Mouse (Mus musculus): ENCODE results near the gene Trio. TPM values are rescaled to one million over a fixed set of nuclear protein-coding genes. Genes with fewer than 3 reads are reported as not detected.

The Trio gene
- polyA plus RNA-seq, 1 experiment, result 24.7 TPM

DNA sequence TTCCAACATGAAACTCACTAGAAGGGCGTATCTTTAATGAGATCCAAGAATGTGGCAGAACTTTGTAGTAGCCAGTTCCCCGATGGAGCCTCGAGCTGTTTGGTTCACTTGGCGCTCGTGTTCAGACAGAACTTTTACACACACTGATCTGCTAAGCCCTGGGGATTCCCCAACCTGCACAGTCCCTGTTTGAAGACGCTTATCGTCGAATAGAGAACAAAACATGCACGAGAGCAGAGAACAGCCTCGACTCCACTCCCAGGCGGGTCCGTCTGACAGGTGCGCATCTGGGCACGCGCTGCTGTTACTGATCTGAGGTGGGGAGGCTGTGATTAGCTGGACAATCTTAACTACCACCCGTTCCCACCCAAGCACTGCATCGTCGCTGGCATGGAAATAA is 98.7 kb downstream of the Trio start:
- Histone ChIP-seq H3K4me3 (replicated peaks; ENCODE audit: control insufficient read depth, low read depth, low read length) (no peak overlapping the region), H3K27ac (ENCODE audit: control insufficient read depth, insufficient read depth, low read depth, low read length, poor library complexity) (no peak overlapping the region), H3K4me1 (ENCODE audit: control insufficient read depth, insufficient read depth, low read length) (peaks cover 8% of the 10 kb centered on the region; the same call in 1 of the 2 replicates)
- WGBS, result 44% methylated on average over 18 of the region's 18 CpGs
- no peak for TF ChIP-seq POLR2A (IDR thresholded peaks at IDR 0.05; ENCODE audit: borderline replicate concordance, control insufficient read depth, low read depth, low read length)
- no peak for TF ChIP-seq CTCF (IDR thresholded peaks at IDR 0.05; ENCODE audit: control insufficient read depth, insufficient read depth, low read length)

GRCm38 (mm10) chr15:27926450-27926849 is 99.2 kb downstream of the Trio start:
- no peak overlapping the region; the same call in 1 of the 2 replicates for H3K27ac ChIP-seq (ENCODE audit: control insufficient read depth, insufficient read depth, low read depth, low read length, poor library complexity)
- TF ChIP-seq POLR2A (IDR thresholded peaks at IDR 0.05; ENCODE audit: borderline replicate concordance, control insufficient read depth, low read depth, low read length) (no peak), CTCF (IDR thresholded peaks at IDR 0.05; ENCODE audit: control insufficient read depth, insufficient read depth, low read length) (no peak)
- peaks cover 8% of the 10 kb centered on the region; the same call in 1 of the 2 replicates for H3K4me1 ChIP-seq (ENCODE audit: control insufficient read depth, insufficient read depth, low read length)
- no peak overlapping the region for H3K4me3 ChIP-seq (replicated peaks; ENCODE audit: control insufficient read depth, low read depth, low read length)
- WGBS, result 30% methylated on average over 7 of the region's 7 CpGs

DNA sequence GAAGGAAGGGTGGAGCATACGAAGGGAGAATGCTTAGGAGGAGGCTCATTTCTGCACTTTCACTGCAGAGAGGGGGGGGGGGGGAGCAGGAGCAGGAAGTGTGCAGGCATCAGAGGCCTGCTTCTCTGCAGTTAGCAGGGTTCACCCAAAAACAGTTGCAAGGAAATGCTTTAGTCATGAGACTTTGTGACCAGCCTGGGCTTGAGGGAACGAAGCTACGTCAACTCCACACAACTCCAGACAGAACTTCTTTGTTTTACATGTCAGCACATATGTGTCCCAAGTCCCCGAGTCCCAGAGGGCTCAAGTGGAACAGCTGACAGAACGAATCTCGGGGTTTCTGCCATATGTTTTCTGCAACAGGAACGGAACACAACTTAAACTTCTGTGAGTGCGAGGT is 99.8 kb downstream of the Trio start:
- Histone ChIP-seq H3K27ac (ENCODE audit: control insufficient read depth, insufficient read depth, low read depth, low read length, poor library complexity) (peak overlapping the region; percentile 42; the same call in 1 of the 2 replicates), H3K4me1 (ENCODE audit: control insufficient read depth, insufficient read depth, low read length) (peaks cover 8% of the 10 kb centered on the region; the same call in 1 of the 2 replicates), H3K4me3 (replicated peaks; ENCODE audit: control insufficient read depth, low read depth, low read length) (no peak overlapping the region)
- TF ChIP-seq CTCF (IDR thresholded peaks at IDR 0.05; ENCODE audit: control insufficient read depth, insufficient read depth, low read length), result no peak
- no peak for TF ChIP-seq POLR2A (IDR thresholded peaks at IDR 0.05; ENCODE audit: borderline replicate concordance, control insufficient read depth, low read depth, low read length)
- WGBS, result 3% methylated on average over 8 of the region's 8 CpGs

- H3K27ac ChIP-seq (ENCODE audit: control insufficient read depth, insufficient read depth, low read depth, low read length, poor library complexity), result peak overlapping the region; percentile 4; the same call in 1 of the 2 replicates
Observed at GRCm38 (mm10) chr15:27925004-27925635, 100.5 kb downstream of the Trio start.

GRCm38 (mm10) chr15:27923987-27924341 is 101.7 kb downstream of the Trio start:
- H3K4me3 ChIP-seq (replicated peaks; ENCODE audit: control insufficient read depth, low read depth, low read length), result no peak overlapping the region
- WGBS, result 13% methylated on average over 5 of the region's 5 CpGs
- peaks cover 8% of the 10 kb centered on the region; the same call in 1 of the 2 replicates for H3K4me1 ChIP-seq (ENCODE audit: control insufficient read depth, insufficient read depth, low read length)
- TF ChIP-seq POLR2A (IDR thresholded peaks at IDR 0.05; ENCODE audit: borderline replicate concordance, control insufficient read depth, low read depth, low read length), result no peak
- no peak for TF ChIP-seq CTCF (IDR thresholded peaks at IDR 0.05; ENCODE audit: control insufficient read depth, insufficient read depth, low read length)
- no peak overlapping the region for H3K27ac ChIP-seq (ENCODE audit: control insufficient read depth, insufficient read depth, low read depth, low read length, poor library complexity)

More at GRCm38 (mm10) chr15:27925004-27925635, 100.5 kb downstream of the Trio start:
- 45% methylated on average over 15 of the region's 15 CpGs for WGBS
- no peak overlapping the region for H3K4me3 ChIP-seq (replicated peaks; ENCODE audit: control insufficient read depth, low read depth, low read length)
- H3K4me1 ChIP-seq (ENCODE audit: control insufficient read depth, insufficient read depth, low read length), result peaks cover 8% of the 10 kb centered on the region; the same call in 1 of the 2 replicates
- TF ChIP-seq CTCF (IDR thresholded peaks at IDR 0.05; ENCODE audit: control insufficient read depth, insufficient read depth, low read length), result no peak
- no peak for TF ChIP-seq POLR2A (IDR thresholded peaks at IDR 0.05; ENCODE audit: borderline replicate concordance, control insufficient read depth, low read depth, low read length)

- Histone ChIP-seq H3K27ac (ENCODE audit: control insufficient read depth, insufficient read depth, low read depth, low read length, poor library complexity) (no peak overlapping the region), H3K4me3 (replicated peaks; ENCODE audit: control insufficient read depth, low read depth, low read length) (peak overlapping the region; percentile 53), H3K4me1 (ENCODE audit: control insufficient read depth, insufficient read depth, low read length) (peaks cover 8% of the 10 kb centered on the region; the same call in 1 of the 2 replicates)
- WGBS, result 5% methylated on average over 21 of the region's 21 CpGs
- TF ChIP-seq POLR2A (IDR thresholded peaks at IDR 0.05; ENCODE audit: borderline replicate concordance, control insufficient read depth, low read depth, low read length), result no peak; the same call in 1 of the 2 replicates
- no peak for TF ChIP-seq CTCF (IDR thresholded peaks at IDR 0.05; ENCODE audit: control insufficient read depth, insufficient read depth, low read length)
Observed at GRCm38 (mm10) chr15:27923280-27923986, 102.2 kb downstream of the Trio start.

DNA sequence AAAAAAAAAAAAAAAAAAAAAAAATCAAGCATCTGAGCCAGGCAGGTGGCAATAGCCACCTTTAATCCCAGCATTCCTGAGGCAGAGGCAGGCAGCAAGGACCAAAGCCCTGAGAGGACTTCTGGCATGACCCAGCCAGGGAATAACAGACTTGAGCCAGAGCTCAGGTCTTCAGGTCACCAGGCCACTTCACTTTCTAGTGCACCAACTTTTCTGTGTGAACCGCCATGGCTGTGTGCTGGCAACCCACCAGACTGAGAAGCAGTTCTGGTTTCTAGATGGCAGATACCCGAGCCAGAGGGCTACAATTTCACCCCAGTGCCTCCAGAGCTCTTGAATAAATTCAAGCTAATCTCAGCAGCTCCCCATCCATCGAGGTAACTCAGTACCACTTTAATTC is 104.9 kb downstream of the Trio start:
- no peak for TF ChIP-seq CTCF (IDR thresholded peaks at IDR 0.05; ENCODE audit: control insufficient read depth, insufficient read depth, low read length)
- no peak for TF ChIP-seq POLR2A (IDR thresholded peaks at IDR 0.05; ENCODE audit: borderline replicate concordance, control insufficient read depth, low read depth, low read length)
- no peak overlapping the region for H3K4me3 ChIP-seq (replicated peaks; ENCODE audit: control insufficient read depth, low read depth, low read length)
- WGBS, result 47% methylated on average over 3 of the region's 3 CpGs
- no peak overlapping the region for H3K27ac ChIP-seq (ENCODE audit: control insufficient read depth, insufficient read depth, low read depth, low read length, poor library complexity)
- H3K4me1 ChIP-seq (ENCODE audit: control insufficient read depth, insufficient read depth, low read length), result peaks cover 2% of the 10 kb centered on the region; the same call in 1 of the 2 replicates

GRCm38 (mm10) chr15:27919540-27919939 is 106.1 kb downstream of the Trio start:
- no peak overlapping the region for H3K27ac ChIP-seq (ENCODE audit: control insufficient read depth, insufficient read depth, low read depth, low read length, poor library complexity)
- WGBS, result 17% methylated on average over 5 of the region's 5 CpGs
- H3K4me3 ChIP-seq (replicated peaks; ENCODE audit: control insufficient read depth, low read depth, low read length), result no peak overlapping the region
- H3K4me1 ChIP-seq (ENCODE audit: control insufficient read depth, insufficient read depth, low read length), result peaks cover 2% of the 10 kb centered on the region; the same call in 1 of the 2 replicates
- TF ChIP-seq CTCF (IDR thresholded peaks at IDR 0.05; ENCODE audit: control insufficient read depth, insufficient read depth, low read length), result peak; percentile 63
- no peak for TF ChIP-seq POLR2A (IDR thresholded peaks at IDR 0.05; ENCODE audit: borderline replicate concordance, control insufficient read depth, low read depth, low read length)
